Mouse (Mus musculus) A20 (cell line): ENCODE measurements around the gene Cdk17.

Source experiments
- DNase-seq: peaks from one replicate; pipeline ENCODE4 v3.0.0-alpha.2; 2011; ENCODE audit warnings: low read depth, low spot score

The Cdk17 gene

GRCm38 (mm10) chr10:93228401-93229007, 67.8 kb downstream of the Cdk17 start:
- no peak for DNase-seq

- no peak for DNase-seq
These were observed 70.8 kb downstream of the Cdk17 start for GRCm38 (mm10) chr10:93231490-93231889.

- DNase-seq, result no peak
These were observed 71.2 kb downstream of the Cdk17 start for GRCm38 (mm10) chr10:93231893-93232292.

- DNase-seq, result no peak
These were observed 73.1 kb downstream of the Cdk17 start for GRCm38 (mm10) chr10:93233665-93234194.

GRCm38 (mm10) chr10:93234692-93235091, 74.0 kb downstream of the Cdk17 start:
- DNase-seq, result no peak

- DNase-seq, result no peak
These were observed 78.6 kb downstream of the Cdk17 start for GRCm38 (mm10) chr10:93239201-93239806.

GRCm38 (mm10) chr10:93242208-93242607, 81.5 kb downstream of the Cdk17 start:
- no peak for DNase-seq

GRCm38 (mm10) chr10:93242861-93243260, 82.2 kb downstream of the Cdk17 start:
- DNase-seq, result no peak

- DNase-seq, result no peak
These were observed 83.6 kb downstream of the Cdk17 start for GRCm38 (mm10) chr10:93244209-93244705.

- DNase-seq, result no peak
These were observed 85.7 kb downstream of the Cdk17 start for GRCm38 (mm10) chr10:93246185-93246920.

- DNase-seq, result no peak
These were observed 86.7 kb downstream of the Cdk17 start for GRCm38 (mm10) chr10:93247422-93247821.

GRCm38 (mm10) chr10:93247902-93248301, 87.2 kb downstream of the Cdk17 start:
- peak; percentile 73 for DNase-seq

- DNase-seq, result peak; percentile 90
These were observed 87.7 kb downstream of the Cdk17 start for GRCm38 (mm10) chr10:93248416-93248815.

GRCm38 (mm10) chr10:93249901-93250300, 89.2 kb downstream of the Cdk17 start:
- DNase-seq, result no peak

- no peak for DNase-seq
These were observed 90.0 kb downstream of the Cdk17 start for GRCm38 (mm10) chr10:93250436-93251317.

- DNase-seq, result no peak
These were observed 90.8 kb downstream of the Cdk17 start for GRCm38 (mm10) chr10:93251426-93251825.

GRCm38 (mm10) chr10:93252661-93253060, 92.0 kb downstream of the Cdk17 start:
- no peak for DNase-seq

GRCm38 (mm10) chr10:93253156-93253555, 92.5 kb downstream of the Cdk17 start:
- DNase-seq, result no peak

- DNase-seq, result no peak
These were observed 94.6 kb downstream of the Cdk17 start for GRCm38 (mm10) chr10:93255294-93255693.

GRCm38 (mm10) chr10:93259826-93260225, 99.2 kb downstream of the Cdk17 start:
- no peak for DNase-seq
